Mouse (Mus musculus): ENCODE data around the gene Slc6a18. TPM values are rescaled to one million over a fixed set of nuclear protein-coding genes. Genes with fewer than 3 reads are reported as not detected.

The Slc6a18 gene
- polyA plus RNA-seq, 1 experiment from 2014 or later: not detected

DNA sequence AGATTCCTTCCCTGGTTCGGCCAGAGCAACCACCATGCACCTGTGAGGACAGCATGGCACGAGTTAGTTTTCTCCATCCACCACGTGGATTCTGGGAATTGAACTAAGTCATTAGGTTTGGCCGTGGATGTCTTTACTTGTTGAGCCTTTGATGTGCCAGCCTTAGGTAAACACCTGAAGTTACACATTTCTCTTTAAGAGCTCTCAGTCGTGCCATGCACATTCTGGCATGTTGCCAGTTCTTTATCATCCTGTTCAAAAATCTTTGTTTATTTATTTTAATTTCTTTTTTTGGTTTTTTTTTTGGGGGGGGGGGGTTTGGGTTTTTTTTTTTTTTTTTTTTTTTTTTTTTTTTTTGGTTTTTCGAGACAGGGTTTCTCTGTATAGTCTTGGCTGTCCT lies 40.0 kb downstream of the Slc6a18 start:
- no peak overlapping the region for H3K4me3 ChIP-seq (ENCODE audit: low read depth, low read length)
- 82% methylated on average over 5 of the region's 6 CpGs for WGBS
- H3K9me3 ChIP-seq (ENCODE audit: control insufficient read depth, low read length): no peaks in the 10 kb centered on the region
- no peaks in the 10 kb centered on the region for H3K27me3 ChIP-seq (ENCODE audit: control insufficient read depth, insufficient read depth, low read length)
- no peak overlapping the region for H3K27ac ChIP-seq (ENCODE audit: low read depth, low read length)
- H3K36me3 ChIP-seq (ENCODE audit: control insufficient read depth, insufficient read depth, low read length): no peaks in the 10 kb centered on the region; the same call in 1 of the 2 replicates
- no peak for ATAC-seq (ENCODE audit: insufficient read depth, low FRiP score, low TSS enrichment)
- no peak for DNase-seq (ENCODE audit: low spot score)
- H3K9ac ChIP-seq (ENCODE audit: low read length): no peak overlapping the region
- H3K4me1 ChIP-seq (ENCODE audit: control insufficient read depth, insufficient read depth, low read length): no peaks in the 10 kb centered on the region
- H3K4me2 ChIP-seq (ENCODE audit: low read depth): no peak overlapping the region

DNA sequence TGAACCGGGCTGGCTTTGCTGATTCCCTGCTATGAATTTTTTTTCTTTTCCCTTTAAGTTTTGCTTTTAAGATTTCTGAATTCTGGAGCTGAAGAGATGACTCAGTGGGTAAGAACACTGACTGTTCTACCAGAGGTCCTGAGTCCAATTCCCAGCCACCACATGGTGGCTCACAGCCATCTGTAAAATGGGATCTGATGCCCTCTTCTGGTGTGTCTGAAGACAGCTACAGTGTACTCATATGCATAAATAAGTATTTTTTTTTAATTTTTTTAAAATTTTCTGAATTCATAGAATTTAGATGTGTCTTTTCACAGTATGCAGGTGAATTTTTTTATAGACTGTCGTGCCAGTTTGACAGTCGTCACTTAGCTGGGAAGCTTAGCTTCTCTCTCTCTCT lies 46.0 kb downstream of the Slc6a18 start:
- no peak for ATAC-seq (ENCODE audit: insufficient read depth, low FRiP score, low TSS enrichment)
- Histone ChIP-seq H3K4me2 (ENCODE audit: low read depth) (no peak overlapping the region), H3K36me3 (ENCODE audit: control insufficient read depth, insufficient read depth, low read length) (no peaks in the 10 kb centered on the region; the same call in 1 of the 2 replicates), H3K9ac (ENCODE audit: low read length) (no peak overlapping the region), H3K27me3 (ENCODE audit: control insufficient read depth, insufficient read depth, low read length) (no peaks in the 10 kb centered on the region), H3K4me1 (ENCODE audit: control insufficient read depth, insufficient read depth, low read length) (peaks cover 3% of the 10 kb centered on the region; the same call in 1 of the 2 replicates), H3K27ac (ENCODE audit: low read depth, low read length) (no peak overlapping the region), H3K9me3 (ENCODE audit: control insufficient read depth, low read length) (no peaks in the 10 kb centered on the region), H3K4me3 (ENCODE audit: low read depth, low read length) (no peak overlapping the region)
- WGBS: 92% methylated on average over 3 of the region's 3 CpGs
- no peak for DNase-seq (ENCODE audit: low spot score)

DNA sequence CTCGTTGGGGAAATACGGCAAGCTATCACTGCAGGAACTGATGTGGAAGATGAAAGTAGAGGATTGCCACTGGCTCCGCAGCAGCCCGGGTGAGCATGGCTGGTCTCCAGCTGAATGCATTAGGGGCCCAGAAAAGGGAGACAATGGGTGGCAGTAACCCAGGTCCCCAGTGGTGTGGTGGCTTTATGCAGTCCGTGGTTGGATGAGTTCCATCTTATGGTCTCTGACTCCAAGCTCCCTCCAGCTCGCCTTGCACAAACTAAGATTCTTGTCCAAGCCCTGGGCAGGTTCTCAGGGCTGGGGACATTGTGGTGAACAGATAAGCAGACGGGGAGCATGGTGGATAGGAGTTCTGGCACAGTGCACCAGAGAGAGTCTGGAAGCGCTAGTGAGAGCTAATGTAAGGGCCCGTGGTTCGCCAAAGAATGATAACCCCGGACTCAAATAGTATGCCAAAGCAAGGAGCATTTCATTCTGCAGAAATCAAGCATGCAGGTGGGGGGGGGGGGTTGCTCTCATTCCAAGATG lies 49.2 kb downstream of the Slc6a18 start:
- Histone ChIP-seq H3K9ac (ENCODE audit: low read length) (no peak overlapping the region), H3K36me3 (ENCODE audit: control insufficient read depth, insufficient read depth, low read length) (no peaks in the 10 kb centered on the region; the same call in 1 of the 2 replicates), H3K4me2 (ENCODE audit: low read depth) (no peak overlapping the region), H3K9me3 (ENCODE audit: control insufficient read depth, low read length) (no peaks in the 10 kb centered on the region), H3K27ac (ENCODE audit: low read depth, low read length) (no peak overlapping the region), H3K27me3 (ENCODE audit: control insufficient read depth, insufficient read depth, low read length) (no peaks in the 10 kb centered on the region), H3K4me1 (ENCODE audit: control insufficient read depth, insufficient read depth, low read length) (peaks cover 3% of the 10 kb centered on the region; the same call in 1 of the 2 replicates), H3K4me3 (ENCODE audit: low read depth, low read length) (no peak overlapping the region)
- DNase-seq (ENCODE audit: low spot score) (no peak), ATAC-seq (ENCODE audit: insufficient read depth, low FRiP score, low TSS enrichment) (no peak)
- WGBS: 93% methylated on average over 11 of the region's 11 CpGs

DNA sequence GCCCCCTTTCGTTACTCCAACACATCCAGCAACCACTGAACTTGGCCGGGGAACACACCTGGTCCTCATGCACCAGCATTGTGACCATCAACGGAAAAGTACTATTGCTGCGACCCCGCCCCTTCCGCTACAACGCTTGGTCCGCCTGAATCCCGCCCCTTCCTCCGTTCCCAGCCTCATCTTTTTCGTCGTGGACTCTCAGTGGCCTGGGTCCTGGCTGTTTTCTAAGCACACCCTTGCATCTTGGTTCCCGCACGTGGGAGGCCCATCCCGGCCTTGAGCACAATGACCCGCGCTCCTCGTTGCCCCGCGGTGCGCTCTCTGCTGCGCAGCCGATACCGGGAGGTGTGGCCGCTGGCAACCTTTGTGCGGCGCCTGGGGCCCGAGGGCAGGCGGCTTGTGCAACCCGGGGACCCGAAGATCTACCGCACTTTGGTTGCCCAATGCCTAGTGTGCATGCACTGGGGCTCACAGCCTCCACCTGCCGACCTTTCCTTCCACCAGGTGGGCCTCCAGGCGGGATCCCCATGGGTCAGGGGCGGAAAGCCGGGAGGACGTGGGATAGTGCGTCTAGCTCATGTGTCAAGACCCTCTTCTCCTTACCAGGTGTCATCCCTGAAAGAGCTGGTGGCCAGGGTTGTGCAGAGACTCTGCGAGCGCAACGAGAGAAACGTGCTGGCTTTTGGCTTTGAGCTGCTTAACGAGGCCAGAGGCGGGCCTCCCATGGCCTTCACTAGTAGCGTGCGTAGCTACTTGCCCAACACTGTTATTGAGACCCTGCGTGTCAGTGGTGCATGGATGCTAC lies 50.9 kb downstream of the Slc6a18 start, which contains the start of gene Tert:
Gene Tert (plus strand): TSS at position 167 of the 805 bp plus-strand sequence.
- H3K27ac ChIP-seq (ENCODE audit: low read depth, low read length): no peak within 1 kb of the TSS

DNA sequence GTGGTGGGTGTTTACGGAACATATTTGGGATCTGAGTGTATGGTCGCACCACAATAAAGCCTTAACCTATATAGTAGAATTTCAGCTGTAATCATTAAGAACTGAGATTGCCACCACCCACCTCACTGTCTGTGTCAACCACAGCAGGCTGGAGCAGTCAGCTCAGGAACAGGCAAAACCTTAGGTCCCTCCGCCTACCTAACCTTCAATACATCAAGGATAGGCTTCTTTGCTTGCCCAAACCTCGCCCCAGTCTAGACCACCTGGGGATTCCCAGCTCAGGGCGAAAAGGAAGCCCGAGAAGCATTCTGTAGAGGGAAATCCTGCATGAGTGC lies 51.4 kb downstream of the Slc6a18 start:
- ATAC-seq (ENCODE audit: insufficient read depth, low FRiP score, low TSS enrichment): no peak; the same call in 1 of the 2 replicates
- peak overlapping the region; percentile 54 for H3K4me3 ChIP-seq (ENCODE audit: low read depth, low read length)
- no peak for DNase-seq (ENCODE audit: low spot score)
- H3K4me1 ChIP-seq (ENCODE audit: control insufficient read depth, insufficient read depth, low read length): peaks cover 3% of the 10 kb centered on the region; the same call in 1 of the 2 replicates
- H3K9me3 ChIP-seq (ENCODE audit: control insufficient read depth, low read length): no peaks in the 10 kb centered on the region
- H3K36me3 ChIP-seq (ENCODE audit: control insufficient read depth, insufficient read depth, low read length): no peaks in the 10 kb centered on the region; the same call in 1 of the 2 replicates
- no peak overlapping the region for H3K27ac ChIP-seq (ENCODE audit: low read depth, low read length)
- WGBS: 42% methylated on average over 6 of the region's 6 CpGs
- no peaks in the 10 kb centered on the region for H3K27me3 ChIP-seq (ENCODE audit: control insufficient read depth, insufficient read depth, low read length)
- H3K4me2 ChIP-seq (ENCODE audit: low read depth): peak overlapping the region; percentile 96
- H3K9ac ChIP-seq (ENCODE audit: low read length): peak overlapping the region; percentile 77

More for the DNA sequence above, 50.9 kb downstream of the Slc6a18 start, which contains the start of gene Tert:
- peak within 1 kb of the TSS; percentile 77 for H3K9ac ChIP-seq (ENCODE audit: low read length)
- ATAC-seq (ENCODE audit: insufficient read depth, low FRiP score, low TSS enrichment): peak; percentile 79
- no peaks in the 10 kb centered on the region; the same call in 1 of the 2 replicates for H3K36me3 ChIP-seq (ENCODE audit: control insufficient read depth, insufficient read depth, low read length)
- H3K9me3 ChIP-seq (ENCODE audit: control insufficient read depth, low read length): no peaks in the 10 kb centered on the region
- no peaks in the 10 kb centered on the region for H3K27me3 ChIP-seq (ENCODE audit: control insufficient read depth, insufficient read depth, low read length)
- 10% methylated on average over 47 of the region's 47 CpGs for WGBS
- H3K4me3 ChIP-seq (ENCODE audit: low read depth, low read length): peak within 1 kb of the TSS; percentile 54
- peak; percentile 72 for DNase-seq (ENCODE audit: low spot score)
- peak within 1 kb of the TSS; percentile 96 for H3K4me2 ChIP-seq (ENCODE audit: low read depth)
- peaks cover 3% of the 10 kb centered on the region; the same call in 1 of the 2 replicates for H3K4me1 ChIP-seq (ENCODE audit: control insufficient read depth, insufficient read depth, low read length)

DNA sequence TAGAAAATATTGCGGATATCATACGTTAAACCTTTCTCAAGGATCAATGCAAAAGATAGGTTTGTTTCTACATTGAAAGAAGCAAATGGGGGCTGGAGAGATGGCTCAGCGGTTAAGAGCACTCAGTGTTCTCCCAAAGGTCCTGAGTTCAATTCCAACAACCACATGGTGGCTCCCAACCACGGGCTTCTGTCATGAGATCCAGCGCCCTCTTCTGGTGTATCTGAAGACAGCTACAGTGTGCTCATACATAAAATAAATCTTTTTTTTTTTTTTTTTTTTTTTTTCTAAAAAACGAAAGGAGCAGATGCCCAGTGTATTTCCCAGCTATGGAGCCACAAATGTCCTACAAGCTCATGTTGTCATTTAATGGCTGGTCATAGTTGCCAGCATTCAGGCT lies 57.2 kb downstream of the Slc6a18 start:
- H3K27ac ChIP-seq (ENCODE audit: low read depth, low read length): no peak overlapping the region
- no peak for ATAC-seq (ENCODE audit: insufficient read depth, low FRiP score, low TSS enrichment)
- WGBS: 79% methylated on average over 6 of the region's 6 CpGs
- H3K4me1 ChIP-seq (ENCODE audit: control insufficient read depth, insufficient read depth, low read length): no peaks in the 10 kb centered on the region
- H3K9me3 ChIP-seq (ENCODE audit: control insufficient read depth, low read length): no peaks in the 10 kb centered on the region
- H3K4me3 ChIP-seq (ENCODE audit: low read depth, low read length): no peak overlapping the region
- H3K27me3 ChIP-seq (ENCODE audit: control insufficient read depth, insufficient read depth, low read length): no peaks in the 10 kb centered on the region
- peaks cover 8% of the 10 kb centered on the region for H3K36me3 ChIP-seq (ENCODE audit: control insufficient read depth, insufficient read depth, low read length)
- no peak for DNase-seq (ENCODE audit: low spot score)
- H3K4me2 ChIP-seq (ENCODE audit: low read depth): no peak overlapping the region
- H3K9ac ChIP-seq (ENCODE audit: low read length): no peak overlapping the region

DNA sequence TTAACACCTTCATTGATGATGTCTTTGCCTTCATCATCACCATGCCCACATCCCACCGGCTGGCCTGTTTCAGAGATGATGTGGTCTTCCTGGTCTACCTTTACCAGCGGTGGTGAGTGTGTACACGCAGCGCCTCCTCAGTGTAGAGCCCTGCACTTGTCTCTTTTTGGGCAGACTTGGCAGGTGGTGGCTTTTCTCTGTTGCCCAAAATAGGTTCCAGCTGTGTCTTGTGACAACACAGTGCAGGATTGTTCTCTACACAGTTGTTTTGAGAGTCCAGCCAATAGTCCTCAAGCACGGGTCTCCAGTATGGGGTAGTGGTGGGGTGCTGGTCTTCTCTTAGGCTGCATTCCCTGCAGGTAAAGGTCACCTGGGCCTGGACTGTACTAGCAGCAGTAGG lies 59.4 kb downstream of the Slc6a18 start:
- no peaks in the 10 kb centered on the region for H3K27me3 ChIP-seq (ENCODE audit: control insufficient read depth, insufficient read depth, low read length)
- WGBS: 93% methylated on average over 5 of the region's 5 CpGs
- no peak overlapping the region for H3K9ac ChIP-seq (ENCODE audit: low read length)
- H3K4me1 ChIP-seq (ENCODE audit: control insufficient read depth, insufficient read depth, low read length): no peaks in the 10 kb centered on the region
- DNase-seq (ENCODE audit: low spot score): no peak
- no peak overlapping the region for H3K4me3 ChIP-seq (ENCODE audit: low read depth, low read length)
- no peaks in the 10 kb centered on the region for H3K9me3 ChIP-seq (ENCODE audit: control insufficient read depth, low read length)
- no peak overlapping the region for H3K4me2 ChIP-seq (ENCODE audit: low read depth)
- H3K27ac ChIP-seq (ENCODE audit: low read depth, low read length): no peak overlapping the region
- no peak for ATAC-seq (ENCODE audit: insufficient read depth, low FRiP score, low TSS enrichment)
- H3K36me3 ChIP-seq (ENCODE audit: control insufficient read depth, insufficient read depth, low read length): peaks cover 10% of the 10 kb centered on the region
